Mouse (Mus musculus): ENCODE results near the gene Gm15217. TPM values are rescaled to one million over a fixed set of nuclear protein-coding genes. Genes with fewer than 3 reads are reported as not detected.

Gene Gm15217
- not detected in 4 replicates for total RNA-seq (2023)

GRCm38 (mm10) chr14:46379285-46379684, at the start of gene Gm15217:
TSS of gene Gm15217 (plus strand) at chr14:46379414.

GRCm38 (mm10) chr14:46390249-46390775, 11.1 kb downstream of the Gm15217 start, which contains the start of gene Bmp4:
TSS of gene Bmp4 (minus strand) at chr14:46390669.

Other genes starting within 250 kb of the Gm15217 start
- not detected in 4 replicates for gene Bmp4, start 11.3 kb downstream of the Gm15217 start, total RNA-seq (2023)

All from B cell, adult 62 days (primary cell).